ENCODE assay signal across 8 mouse cellular contexts in the genomic region with DNA sequence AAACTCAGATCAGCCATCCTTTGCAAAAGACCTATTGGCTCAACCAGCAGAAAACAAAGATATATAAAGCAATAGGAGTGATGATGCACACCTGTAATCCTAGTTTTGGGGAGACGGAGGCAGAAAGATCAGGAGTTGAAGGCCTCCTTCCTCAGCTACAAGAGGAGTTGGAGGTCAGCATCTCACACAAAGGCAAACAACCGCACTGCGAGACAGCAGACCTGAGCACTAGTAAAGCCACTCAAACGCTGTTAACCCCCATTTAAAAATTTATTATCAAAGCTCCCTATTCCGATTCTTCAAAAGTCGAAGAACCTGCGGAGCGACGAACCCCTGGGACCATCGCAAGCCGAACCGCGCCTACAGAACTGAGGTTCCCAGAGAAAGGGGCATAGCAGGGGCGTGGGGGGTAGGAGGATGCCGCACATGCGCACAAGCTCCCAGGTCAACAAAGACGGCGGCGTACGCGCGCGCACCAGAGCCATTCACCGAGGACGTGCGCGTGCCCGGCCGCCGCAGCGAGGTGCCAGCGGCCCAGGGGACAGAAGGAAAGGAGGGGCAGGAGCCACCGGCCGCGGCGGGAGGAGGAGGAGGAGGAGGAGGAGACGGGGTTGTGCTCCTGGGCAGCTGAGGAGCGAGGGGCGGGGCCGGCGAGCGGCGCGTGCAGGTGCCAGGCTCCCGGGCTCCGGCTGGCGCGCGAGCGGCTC. TPM values are rescaled to one million over a fixed set of nuclear protein-coding genes. Genes with fewer than 3 reads are reported as not detected.
DNase-seq lines count a peak whose midpoint lies in the region; ATAC-seq lines count a peak whose summit lies in the region.

No protein-coding gene starts in this region.

- WGBS in forebrain, embryonic 10.5 days, result under 1% methylated on average over 48 of the region's 50 CpGs
- under 1% methylated on average over 50 of the region's 50 CpGs for WGBS in heart, embryonic 16.5 days
- WGBS in liver, embryonic 15.5 days (ENCODE audit: insufficient replicate concordance), result under 1% methylated on average over 44 of the region's 50 CpGs
- WGBS in neural tube, embryonic 12.5 days, result under 1% methylated on average over 50 of the region's 50 CpGs

- no peaks in the 10 kb centered on the region for H3K9me3 ChIP-seq in forebrain, embryonic 10.5 days
- H3K9me3 ChIP-seq in heart, embryonic 16.5 days (replicated peaks; ENCODE audit: control insufficient read depth, low read length), result no peaks in the 10 kb centered on the region
- no peaks in the 10 kb centered on the region for H3K9me3 ChIP-seq in liver, embryonic 15.5 days (replicated peaks)
- no peaks in the 10 kb centered on the region for H3K9me3 ChIP-seq in neural tube, embryonic 12.5 days

- H3K9ac ChIP-seq in heart, embryonic 16.5 days (ENCODE audit: low read length), result peak overlapping the region; percentile 98
- peak overlapping the region; percentile 98 for H3K9ac ChIP-seq in liver, embryonic 15.5 days
- H3K9ac ChIP-seq in neural tube, embryonic 12.5 days, result peak overlapping the region; percentile 94

- peaks cover 13% of the 10 kb centered on the region for H3K36me3 ChIP-seq in forebrain, embryonic 10.5 days (replicated peaks)
- H3K36me3 ChIP-seq in heart, embryonic 16.5 days (ENCODE audit: control insufficient read depth, insufficient read depth), result no peaks in the 10 kb centered on the region
- H3K36me3 ChIP-seq in liver, embryonic 15.5 days (replicated peaks), result no peaks in the 10 kb centered on the region
- H3K36me3 ChIP-seq in neural tube, embryonic 12.5 days, result no peaks in the 10 kb centered on the region

- peak overlapping the region; percentile 81 for H3K4me2 ChIP-seq in heart, embryonic 16.5 days (ENCODE audit: low read depth, low read length)
- peak overlapping the region; percentile 89 for H3K4me2 ChIP-seq in liver, embryonic 15.5 days
- peak overlapping the region; percentile 69 for H3K4me2 ChIP-seq in neural tube, embryonic 12.5 days (replicated peaks)

- H3K4me1 ChIP-seq in forebrain, embryonic 10.5 days, result peaks cover 37% of the 10 kb centered on the region
- H3K4me1 ChIP-seq in heart, embryonic 16.5 days (ENCODE audit: control insufficient read depth, insufficient read depth, low read length), result peaks cover 25% of the 10 kb centered on the region
- peaks cover 36% of the 10 kb centered on the region for H3K4me1 ChIP-seq in liver, embryonic 15.5 days (replicated peaks)
- peaks cover 25% of the 10 kb centered on the region for H3K4me1 ChIP-seq in neural tube, embryonic 12.5 days

- no peaks in the 10 kb centered on the region for H3K27me3 ChIP-seq in forebrain, embryonic 10.5 days (ENCODE audit: poor library complexity, severe bottlenecking)
- no peaks in the 10 kb centered on the region for H3K27me3 ChIP-seq in heart, embryonic 16.5 days (ENCODE audit: control insufficient read depth, insufficient read depth, low read length)
- no peaks in the 10 kb centered on the region for H3K27me3 ChIP-seq in liver, embryonic 15.5 days
- no peaks in the 10 kb centered on the region for H3K27me3 ChIP-seq in neural tube, embryonic 12.5 days (replicated peaks)

- peak overlapping the region; percentile 97 for H3K27ac ChIP-seq in forebrain, embryonic 10.5 days
- H3K27ac ChIP-seq in heart, embryonic 16.5 days (ENCODE audit: low read length), result peak overlapping the region; percentile 98
- peak overlapping the region; percentile 94 for H3K27ac ChIP-seq in liver, embryonic 15.5 days (replicated peaks)
- peak overlapping the region; percentile 98 for H3K27ac ChIP-seq in neural tube, embryonic 12.5 days

- H3K4me3 ChIP-seq in forebrain, embryonic 10.5 days, result peak overlapping the region; percentile 96
- peak overlapping the region; percentile 98 for H3K4me3 ChIP-seq in heart, embryonic 16.5 days (ENCODE audit: low read length)
- H3K4me3 ChIP-seq in liver, embryonic 15.5 days (replicated peaks), result peak overlapping the region; percentile 99
- peak overlapping the region; percentile 99 for H3K4me3 ChIP-seq in neural tube, embryonic 12.5 days

- DNase-seq in CD8-positive naive resting alpha-beta T cell, adult 2 months (ENCODE audit: low read depth in 2 of 2, low spot score in 2 of 2), result peak; percentile 86 to 87
- peak; percentile 92 for DNase-seq in c-Kit-positive CD71-negative TER-119-negative erythroid progenitor cells, embryonic 14.5 days (ENCODE audit: low read depth)
- DNase-seq in forebrain, embryonic 10.5 days (ENCODE audit: extremely low spot score, low spot score), result peak; percentile 96
- DNase-seq in kidney, postnatal 36 days, result peak; percentile 96 to 98
- DNase-seq in telencephalon, adult 2 months (ENCODE audit: low read depth, low spot score), result peak; percentile 89

- peak; percentile 94 for ATAC-seq in heart, embryonic 16.5 days (replicated peaks; ENCODE audit: extremely low read depth, insufficient read depth, low FRiP score)
- peak; percentile 95 for ATAC-seq in liver, embryonic 15.5 days (ENCODE audit: insufficient read depth)
- ATAC-seq in neural tube, embryonic 12.5 days (ENCODE audit: low FRiP score, low read depth), result peak; percentile 95

RNA-seq across cellular contexts. Expression of a gene that starts 0.4 kb away (rescaled TPM):
- polyA plus RNA-seq in forebrain, embryonic 10.5 days (2016; fragmentation: Nextera tagmentation; extraction: Ambion mirVana), result 12.6 and 12.7 TPM in 2 replicates
- 9.1 and 9.4 TPM in 2 replicates for polyA plus RNA-seq in heart, embryonic 16.5 days (2015; fragmentation: Nextera tagmentation; extraction: Ambion mirVana)
- polyA plus RNA-seq in liver, embryonic 15.5 days (2015; fragmentation: Nextera tagmentation; extraction: Ambion mirVana), result 5.2 and 5.3 TPM in 2 replicates
- 55.9 TPM in 2 replicates for polyA plus RNA-seq in neural tube, embryonic 12.5 days (2016; fragmentation: Nextera tagmentation; extraction: Ambion mirVana)

RNA-seq across cellular contexts. Expression of a gene that starts 14.6 kb away (rescaled TPM):
- polyA plus RNA-seq in forebrain, embryonic 10.5 days (2016; fragmentation: Nextera tagmentation; extraction: Ambion mirVana), result 303 TPM in 2 replicates
- polyA plus RNA-seq in heart, embryonic 16.5 days (2015; fragmentation: Nextera tagmentation; extraction: Ambion mirVana), result 184 and 188 TPM in 2 replicates
- 98.0 and 119 TPM in 2 replicates for polyA plus RNA-seq in liver, embryonic 15.5 days (2015; fragmentation: Nextera tagmentation; extraction: Ambion mirVana)
- polyA plus RNA-seq in neural tube, embryonic 12.5 days (2016; fragmentation: Nextera tagmentation; extraction: Ambion mirVana), result 209 and 229 TPM in 2 replicates

RNA-seq across cellular contexts. Expression of a gene that starts 43.1 kb away (rescaled TPM):
- polyA plus RNA-seq in forebrain, embryonic 10.5 days (2016; fragmentation: Nextera tagmentation; extraction: Ambion mirVana), result 89.7 and 95.9 TPM in 2 replicates
- 71.4 and 72.2 TPM in 2 replicates for polyA plus RNA-seq in heart, embryonic 16.5 days (2015; fragmentation: Nextera tagmentation; extraction: Ambion mirVana)
- polyA plus RNA-seq in liver, embryonic 15.5 days (2015; fragmentation: Nextera tagmentation; extraction: Ambion mirVana), result 88.8 and 96.4 TPM in 2 replicates
- polyA plus RNA-seq in neural tube, embryonic 12.5 days (2016; fragmentation: Nextera tagmentation; extraction: Ambion mirVana), result 73.7 and 77.1 TPM in 2 replicates

RNA-seq across cellular contexts. Expression of a gene that starts 57.0 kb away (rescaled TPM):
- 33.8 and 35.4 TPM in 2 replicates for polyA plus RNA-seq in forebrain, embryonic 10.5 days (2016; fragmentation: Nextera tagmentation; extraction: Ambion mirVana)
- 25.9 and 26.7 TPM in 2 replicates for polyA plus RNA-seq in heart, embryonic 16.5 days (2015; fragmentation: Nextera tagmentation; extraction: Ambion mirVana)
- 16.4 and 17.6 TPM in 2 replicates for polyA plus RNA-seq in liver, embryonic 15.5 days (2015; fragmentation: Nextera tagmentation; extraction: Ambion mirVana)
- 26.6 and 28.7 TPM in 2 replicates for polyA plus RNA-seq in neural tube, embryonic 12.5 days (2016; fragmentation: Nextera tagmentation; extraction: Ambion mirVana)

Comparison
In these comparisons a context has a peak if more than half of its experiments do, and no peak if none do; other contexts are left out.
1. Peak in every context shown above with its lines: DNase-seq, ATAC-seq, H3K4me3 ChIP-seq and H3K27ac ChIP-seq.